Mouse (Mus musculus) ES-E14 (cell line): ENCODE measurements at regions not wholly inside any gene's neighbourhood (a gene's known extent, or its start where the extent isn't known, plus 50 kb on each side); places are given as distances from the start of the nearest gene placed in this dataset.

ENCODE experiments used
- CHD2 ChIP-seq: IDR thresholded peaks from 2 replicates; pipeline ENCODE4 v1.6.1; 2014; ENCODE audit warnings: mild to moderate bottlenecking, low read depth, low read length, inconsistent platforms
- MAFK ChIP-seq: IDR thresholded peaks from 2 replicates; pipeline ENCODE4 v1.6.1; 2014; ENCODE audit warnings: mild to moderate bottlenecking, low read depth, low read length, inconsistent platforms; ENCODE audit not compliant: insufficient read depth
- ZC3H11A ChIP-seq: IDR thresholded peaks from 2 replicates; pipeline ENCODE4 v1.6.1; 2012; ENCODE audit warnings: low read depth, mild to moderate bottlenecking, inconsistent platforms, low read length, borderline replicate concordance
- ZNF384 ChIP-seq: IDR thresholded peaks from 2 replicates; pipeline ENCODE4 v1.6.1; 2012; ENCODE audit warnings: low read depth, low read length, inconsistent platforms

DNA sequence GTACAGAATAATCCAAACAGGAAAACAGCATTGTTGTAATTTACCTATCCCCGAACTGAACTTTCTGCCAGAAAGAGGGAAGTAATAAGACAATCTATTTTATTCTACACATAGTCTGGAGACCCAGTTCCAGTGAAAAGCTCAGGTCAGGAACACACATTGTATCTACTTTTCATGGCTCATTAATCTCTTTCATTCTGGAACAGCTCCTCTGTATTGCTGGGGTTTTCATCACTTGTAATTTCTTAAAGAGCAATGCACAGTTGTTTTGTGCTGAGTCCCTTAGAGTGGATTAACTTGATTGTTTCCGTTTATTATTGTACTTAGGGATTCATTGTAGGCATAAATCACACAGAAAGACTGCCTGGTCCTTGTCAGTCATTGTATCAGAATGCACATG is 400.3 kb upstream of the Fam84a start:
- TF ChIP-seq ZC3H11A (no peak), MAFK (no peak), CHD2 (no peak), ZNF384 (no peak)
